Mouse (Mus musculus) duodenum, adult 2 months (tissue): ENCODE measurements around the gene Gm4064. TPM values are rescaled to one million over a fixed set of nuclear protein-coding genes. Genes with fewer than 3 reads are reported as not detected.

Experiments
- polyA plus RNA-seq: library from polyadenylated mRNA; depleted of rRNA; stranded (reverse); fragments of >200 nt; gene quantifications from 2 replicates; pipeline ENCODE4 v1.2.3, GENCODE M21; 2012; ENCODE audit warnings: low replicate concordance; rRNA removed

The Gm4064 gene
- not detected in 2 replicates for polyA plus RNA-seq

DNA sequence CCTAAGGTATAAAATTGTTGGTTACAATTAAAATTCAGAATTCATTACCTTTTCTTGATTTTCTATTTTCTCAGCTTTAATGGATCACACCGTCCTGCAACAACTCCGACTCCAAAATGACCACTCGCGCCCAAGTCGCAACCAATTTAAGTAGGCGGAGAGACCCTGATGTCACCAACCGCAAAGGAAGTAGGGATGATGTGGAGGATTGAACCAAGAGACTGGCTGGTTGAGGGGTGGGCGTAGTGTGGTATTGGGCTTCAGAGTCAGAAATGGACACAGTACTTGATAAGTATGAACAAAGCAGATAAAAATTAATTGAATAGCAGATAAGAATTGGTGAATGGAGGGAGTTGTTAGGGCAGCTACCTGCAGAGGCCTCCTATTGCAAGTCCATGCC is at the start of gene Gm4064:
Gm4064 (minus strand) TSS at position 101 of the 400 bp plus-strand sequence.

DNA sequence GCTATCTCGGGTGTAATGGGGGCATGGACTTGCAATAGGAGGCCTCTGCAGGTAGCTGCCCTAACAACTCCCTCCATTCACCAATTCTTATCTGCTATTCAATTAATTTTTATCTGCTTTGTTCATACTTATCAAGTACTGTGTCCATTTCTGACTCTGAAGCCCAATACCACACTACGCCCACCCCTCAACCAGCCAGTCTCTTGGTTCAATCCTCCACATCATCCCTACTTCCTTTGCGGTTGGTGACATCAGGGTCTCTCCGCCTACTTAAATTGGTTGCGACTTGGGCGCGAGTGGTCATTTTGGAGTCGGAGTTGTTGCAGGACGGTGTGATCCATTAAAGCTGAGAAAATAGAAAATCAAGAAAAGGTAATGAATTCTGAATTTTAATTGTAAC is 34.4 kb upstream of the Gm4064 start, which contains the start of the genes Rbmy and Gm10256:
Rbmy (plus strand) TSS at position 301 of the 400 bp plus-strand sequence.
Gm10256 (plus strand) TSS at position 320 of the 400 bp plus-strand sequence.

Other genes starting within 250 kb of the Gm4064 start
- not detected in 2 replicates for gene H2al2c, start 197.1 kb downstream of the Gm4064 start, polyA plus RNA-seq
- not detected in 2 replicates for gene Sry, start 132.5 kb downstream of the Gm4064 start, polyA plus RNA-seq
- not detected in 2 replicates for gene H2al2b, start 75.5 kb downstream of the Gm4064 start, polyA plus RNA-seq
- gene Rbmy, start 34.5 kb upstream of the Gm4064 start, polyA plus RNA-seq = not detected in 2 replicates
- gene Gm10256, start 34.5 kb upstream of the Gm4064 start, polyA plus RNA-seq = not detected in 2 replicates
- not detected in 2 replicates for gene Gm10352, start 104.8 kb upstream of the Gm4064 start, polyA plus RNA-seq
- gene Gm29289, start 136.4 kb upstream of the Gm4064 start, polyA plus RNA-seq = not detected in 2 replicates